Comparison of ENCODE assay signal across 29 mouse cellular contexts in genomic region chr1:173322249-173322627, GRCm38 (mm10). TPM values are rescaled to one million over a fixed set of nuclear protein-coding genes. Genes with fewer than 3 reads are reported as not detected.
DNase-seq lines count a peak whose midpoint lies in the region; ATAC-seq lines count a peak whose summit lies in the region.
"Had no signal": no experiment of that assay in that cellular context is flagged by ENCODE, and none has a peak within 500 bp of the region (broad histone marks: within the 10 kb centered on the region; RNA-seq: fewer than 3 reads in every experiment).

No protein-coding gene starts in this region.

- peak; percentile 92 for ATAC-seq in frontal cortex, adult (ENCODE audit: low TSS enrichment)
- ATAC-seq: activated CD4-positive, CD25-positive, alpha-beta regulatory T cell, adult 4 months; intestine, embryonic 16.5 days; Patski had no signal

- DNase-seq in adrenal gland, adult 2 months = peak; percentile 18
- no peak for DNase-seq in adrenal gland, postnatal 14 days
- DNase-seq in frontal cortex, postnatal 14 days (ENCODE audit: low spot score in 2 of 2) = no peak
- peak; percentile 33 for DNase-seq in right cerebral cortex, adult 18-20 months
- DNase-seq in right cerebral cortex, postnatal 14 days = no peak
- DNase-seq in heart, adult 9 months (ENCODE audit: low spot score in 2 of 2) = no peak
- DNase-seq in embryo, embryonic 10 days (ENCODE audit: low spot score) = no peak
- DNase-seq: adrenal gland, postnatal 25 days; cerebellum, adult 11 months; cerebellum, adult 8-10 months; cerebellum, postnatal 25 days; gastrocnemius, adult 2 months; gastrocnemius, postnatal 25 days; heart, postnatal 36 days; kidney, adult 2 months had no signal

RNA-seq across cellular contexts. Expression of gene Ackr1, which starts 11.3 kb away (rescaled TPM):
- total RNA-seq in adrenal gland, adult 2 months (2021) = 1 to 10 TPM; 1.1 to 2.0 TPM
- polyA plus RNA-seq in adrenal gland, adult 2 months (2012; rRNA removed) = 2.1 and 4.5 TPM in 2 replicates
- 2.8 and 6.0 TPM in 2 replicates for total RNA-seq in adrenal gland, postnatal 14 days (2021)
- total RNA-seq: granulocyte monocyte progenitor cell, adult 5-6 weeks had no signal
- polyA plus RNA-seq: activated CD4-positive, CD25-positive, alpha-beta regulatory T cell, adult 4 months; C2C12; Patski had no signal

RNA-seq across cellular contexts. Expression of gene Aim2, which starts 28.4 kb away (rescaled TPM):
- under 1 TPM; 0.55 to 0.78 TPM for total RNA-seq in adrenal gland, adult 2 months (2021)
- polyA plus RNA-seq in adrenal gland, adult 2 months (2012; rRNA removed) = 0.15 and 0.20 TPM in 2 replicates
- 0.37 and 3.0 TPM in 2 replicates for total RNA-seq in adrenal gland, postnatal 14 days (2021)

RNA-seq across cellular contexts. Expression of gene Mptx2, which starts 44.7 kb away (rescaled TPM):
- total RNA-seq in adrenal gland, adult 2 months (2021) = not detected
- not detected in 2 replicates for polyA plus RNA-seq in adrenal gland, adult 2 months (2012; rRNA removed)
- total RNA-seq in adrenal gland, postnatal 14 days (2021) = not detected in 2 replicates
- total RNA-seq: adrenal gland, postnatal 25 days; gastrocnemius, adult 2 months; gastrocnemius, postnatal 25 days; granulocyte monocyte progenitor cell, adult 5-6 weeks; heart, adult 8-10 months; heart, postnatal 36 days had no signal
- polyA plus RNA-seq: activated CD4-positive, CD25-positive, alpha-beta regulatory T cell, adult 4 months; brain, embryonic 14.5 days; C2C12; cortical plate, adult 2 months; embryonic facial prominence, embryonic 13.5 days; forebrain, embryonic 13.5 days; heart, embryonic 13.5 days; heart, postnatal 0 days; hindbrain, embryonic 11.5 days; intestine, embryonic 16.5 days; kidney, adult 2 months; Patski had no signal

RNA-seq across cellular contexts. Expression of gene Cadm3, which starts 45.3 kb away (rescaled TPM):
- total RNA-seq in adrenal gland, adult 2 months (2021) = 1 to 10 TPM; 3.9 to 6.1 TPM
- 6.8 and 9.3 TPM in 2 replicates for polyA plus RNA-seq in adrenal gland, adult 2 months (2012; rRNA removed)
- 9.7 and 11.2 TPM in 2 replicates for total RNA-seq in adrenal gland, postnatal 14 days (2021)
- polyA plus RNA-seq: activated CD4-positive, CD25-positive, alpha-beta regulatory T cell, adult 4 months; Patski had no signal

RNA-seq across cellular contexts. Expression of gene Olfr418, which starts 56.4 kb away (rescaled TPM):
- not detected for total RNA-seq in adrenal gland, adult 2 months (2021)
- not detected in 2 replicates for polyA plus RNA-seq in adrenal gland, adult 2 months (2012; rRNA removed)
- total RNA-seq in adrenal gland, postnatal 14 days (2021) = not detected in 2 replicates
- total RNA-seq: adrenal gland, postnatal 25 days; gastrocnemius, adult 2 months; gastrocnemius, postnatal 25 days; granulocyte monocyte progenitor cell, adult 5-6 weeks; heart, adult 8-10 months; heart, postnatal 36 days had no signal
- polyA plus RNA-seq: activated CD4-positive, CD25-positive, alpha-beta regulatory T cell, adult 4 months; brain, embryonic 14.5 days; C2C12; cortical plate, adult 2 months; embryonic facial prominence, embryonic 13.5 days; forebrain, embryonic 13.5 days; heart, embryonic 13.5 days; heart, postnatal 0 days; hindbrain, embryonic 11.5 days; intestine, embryonic 16.5 days; kidney, adult 2 months; Patski had no signal

Comparison
In these comparisons a context has a peak if more than half of its experiments do, and no peak if none do; other contexts are left out.
1. DNase-seq: peak in adrenal gland, adult 2 months (single experiment) and right cerebral cortex, adult 18-20 months (single experiment); none in adrenal gland, postnatal 14 days (single experiment), frontal cortex, postnatal 14 days (0 of 2), right cerebral cortex, postnatal 14 days (single experiment), heart, adult 9 months (0 of 2) and embryo, embryonic 10 days (single experiment).